Mouse (Mus musculus) C2C12 (cell line): ENCODE measurements around the gene Pls1.

Experiments
- CEBPB ChIP-seq: IDR thresholded peaks from one replicate; pipeline ENCODE4 v1.6.1; 2011; ENCODE audit warnings: low read depth, mild to moderate bottlenecking, control low read depth, moderate library complexity
- CTCF ChIP-seq: IDR thresholded peaks from one replicate; pipeline ENCODE4 v1.5.1; 2011; ENCODE audit not compliant: control insufficient read depth, insufficient read depth, insufficient read length
- FOSL1 ChIP-seq: IDR thresholded peaks from one replicate; pipeline ENCODE4 v1.8.0; 2011; ENCODE audit warnings: mild to moderate bottlenecking, low read length; ENCODE audit not compliant: poor library complexity, insufficient read depth, severe bottlenecking
- MAX ChIP-seq: IDR thresholded peaks from one replicate; pipeline ENCODE4 v1.6.1; 2011; ENCODE audit warnings: mild to moderate bottlenecking, control low read depth
- MYOD1 ChIP-seq: IDR thresholded peaks from one replicate; pipeline ENCODE4 v1.6.1; 2011; ENCODE audit warnings: low read depth; ENCODE audit not compliant: control insufficient read depth, insufficient read length
- MYOG ChIP-seq: IDR thresholded peaks from one replicate; pipeline ENCODE4 v1.6.1; 2011; ENCODE audit not compliant: control insufficient read depth, insufficient read length; ENCODE audit errors: extremely low read depth
- USF1 ChIP-seq: IDR thresholded peaks from one replicate; pipeline ENCODE4 v1.6.1; 2011; ENCODE audit warnings: low read depth, mild to moderate bottlenecking, control low read depth, moderate library complexity

- no peak for TF ChIP-seq MYOG
- TF ChIP-seq CTCF: no peak
- no peak for TF ChIP-seq USF1
- no peak for TF ChIP-seq MYOD1
- no peak for TF ChIP-seq CEBPB
- no peak for TF ChIP-seq MAX
- no peak for TF ChIP-seq FOSL1
Measured at GRCm38 (mm10) chr9:95783646-95784293, 61.3 kb downstream of the Pls1 start.
